Mouse (Mus musculus): ENCODE data around the gene Mettl26. TPM values are rescaled to one million over a fixed set of nuclear protein-coding genes. Genes with fewer than 3 reads are reported as not detected.

The Mettl26 gene
- polyA plus RNA-seq, 2 experiments, result 52.0 to 62.9 TPM

DNA sequence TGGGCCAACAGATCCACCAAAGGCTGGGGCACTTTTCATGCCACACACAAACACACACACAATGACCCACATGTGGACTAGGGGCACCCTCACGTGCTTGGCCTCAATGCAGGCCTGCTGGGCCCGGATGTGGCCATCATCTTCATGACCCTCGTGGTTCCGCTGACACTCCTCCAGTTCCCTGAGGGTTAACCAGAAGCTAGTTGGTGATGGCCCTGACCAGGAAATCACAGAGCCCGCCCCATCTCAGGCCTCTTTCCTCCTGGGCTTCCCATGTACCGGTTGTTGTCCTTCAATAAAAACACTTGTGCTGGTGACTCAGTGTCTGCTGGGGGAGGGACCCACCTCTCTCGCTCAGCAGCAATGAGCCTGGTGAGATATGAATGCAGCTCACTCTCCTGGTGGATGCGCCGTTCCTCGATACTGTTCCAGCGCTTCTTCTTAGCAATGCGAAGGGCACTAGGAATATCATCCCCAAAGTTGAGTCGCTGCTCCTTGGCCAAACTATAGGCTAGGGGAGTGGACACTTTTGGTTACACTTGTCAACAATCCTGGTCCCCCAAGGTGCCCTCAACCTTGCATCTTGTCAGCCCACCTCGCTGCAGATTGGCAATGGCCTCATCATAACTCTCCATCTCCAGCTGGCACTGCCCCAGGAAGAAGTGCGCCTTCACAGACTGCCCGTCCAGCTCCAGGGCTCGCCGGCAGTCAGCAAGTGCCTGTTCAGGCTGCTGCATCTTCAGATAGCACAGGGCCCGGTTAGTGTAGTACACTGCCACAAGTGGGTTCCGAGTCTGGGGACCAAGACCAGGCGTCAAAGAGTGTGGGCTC lies 43.2 kb upstream of the Mettl26 start:
- Histone ChIP-seq H3K4me2 (replicated peaks; ENCODE audit: low read depth, low read length, severe bottlenecking) (peak overlapping the region; percentile 91), H3K27ac (replicated peaks; ENCODE audit: low read depth, low read length) (no peak overlapping the region), H3K9me3 (ENCODE audit: control insufficient read depth, low read length) (no peaks in the 10 kb centered on the region), H3K4me1 (ENCODE audit: control insufficient read depth, insufficient read depth, low read length) (peaks cover 50% of the 10 kb centered on the region), H3K4me3 (replicated peaks; ENCODE audit: low read length) (peak overlapping the region; percentile 85), H3K36me3 (ENCODE audit: control insufficient read depth, insufficient read depth, low read length) (peaks cover 44% of the 10 kb centered on the region), H3K27me3 (ENCODE audit: control insufficient read depth, insufficient read depth, low read length) (no peaks in the 10 kb centered on the region), H3K9ac (ENCODE audit: low read depth, low read length, severe bottlenecking) (peak overlapping the region; percentile 77)
- no peak for ATAC-seq (ENCODE audit: low FRiP score, low read depth)
- 60% methylated on average over 21 of the region's 21 CpGs for WGBS
- no peak for TF ChIP-seq POLR2A (IDR thresholded peaks at IDR 0.05; ENCODE audit: borderline replicate concordance, extremely low read depth, insufficient read depth, insufficient read length)
- no peak for DNase-seq (ENCODE audit: low spot score)

DNA sequence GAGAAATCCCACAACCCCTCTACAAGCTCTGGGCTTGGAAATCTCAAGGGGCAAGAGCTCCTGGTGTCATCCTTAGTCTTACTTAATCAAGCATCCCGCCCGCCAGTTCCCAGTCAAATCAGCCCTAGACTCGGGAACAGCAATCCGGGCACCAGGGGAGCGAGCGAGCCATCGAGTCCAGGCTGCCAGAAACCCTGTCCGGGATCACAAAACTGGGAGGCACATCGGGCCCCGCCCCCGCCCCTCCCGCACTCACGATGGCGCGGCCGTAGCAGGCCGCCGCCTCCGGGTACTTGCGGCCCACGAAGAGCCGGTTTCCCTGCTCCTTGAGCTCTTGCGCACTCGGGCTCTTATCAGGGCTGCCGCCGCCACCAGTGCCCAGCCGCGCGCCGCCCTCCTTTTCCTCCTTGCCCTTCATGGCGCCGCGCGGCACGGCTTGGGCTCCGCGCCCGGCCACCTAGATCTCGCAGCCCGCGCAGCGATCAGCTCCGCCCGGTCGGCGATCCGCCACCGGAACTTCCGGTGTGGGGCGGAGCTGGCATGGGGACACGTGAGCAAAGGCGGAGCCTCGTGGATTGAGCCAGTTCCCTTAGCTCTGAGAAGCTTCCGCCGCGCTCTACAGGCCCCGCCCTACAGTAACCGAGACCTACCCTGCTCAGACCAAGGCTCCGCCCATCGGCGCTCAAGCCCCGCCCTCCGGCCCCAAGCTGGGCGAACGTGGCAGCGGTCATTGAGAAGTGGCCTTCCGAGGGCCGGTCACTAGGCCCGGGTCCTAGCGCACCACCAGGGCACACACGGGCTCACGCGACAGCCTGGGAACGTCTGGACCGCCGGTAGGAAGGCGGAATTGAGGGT lies 42.2 kb upstream of the Mettl26 start:
- peak overlapping the region; percentile 91 for H3K4me2 ChIP-seq (replicated peaks; ENCODE audit: low read depth, low read length, severe bottlenecking)
- ATAC-seq (ENCODE audit: low FRiP score, low read depth), result peak; percentile 92
- no peaks in the 10 kb centered on the region for H3K27me3 ChIP-seq (ENCODE audit: control insufficient read depth, insufficient read depth, low read length)
- under 1% methylated on average over 46 of the region's 77 CpGs for WGBS
- peak; percentile 99 for DNase-seq (ENCODE audit: low spot score)
- H3K27ac ChIP-seq (replicated peaks; ENCODE audit: low read depth, low read length), result peak overlapping the region; percentile 89
- H3K4me3 ChIP-seq (replicated peaks; ENCODE audit: low read length), result peak overlapping the region; percentile 85
- H3K36me3 ChIP-seq (ENCODE audit: control insufficient read depth, insufficient read depth, low read length), result peaks cover 38% of the 10 kb centered on the region
- peaks cover 58% of the 10 kb centered on the region for H3K4me1 ChIP-seq (ENCODE audit: control insufficient read depth, insufficient read depth, low read length)
- peak overlapping the region; percentile 77 for H3K9ac ChIP-seq (ENCODE audit: low read depth, low read length, severe bottlenecking)
- TF ChIP-seq POLR2A (IDR thresholded peaks at IDR 0.05; ENCODE audit: borderline replicate concordance, extremely low read depth, insufficient read depth, insufficient read length), result peak; percentile 74; the same call in 1 of the 2 replicates
- no peaks in the 10 kb centered on the region for H3K9me3 ChIP-seq (ENCODE audit: control insufficient read depth, low read length)

GRCm38 (mm10) chr17:25833291-25833663 lies 41.6 kb upstream of the Mettl26 start, which contains the start of gene Stub1:
Gene Stub1, minus strand, starts transcription at chr17:25833404.
- no peaks in the 10 kb centered on the region for H3K9me3 ChIP-seq (ENCODE audit: control insufficient read depth, low read length)
- DNase-seq (ENCODE audit: low spot score), result peak; percentile 89
- H3K4me1 ChIP-seq (ENCODE audit: control insufficient read depth, insufficient read depth, low read length), result peaks cover 56% of the 10 kb centered on the region

DNA sequence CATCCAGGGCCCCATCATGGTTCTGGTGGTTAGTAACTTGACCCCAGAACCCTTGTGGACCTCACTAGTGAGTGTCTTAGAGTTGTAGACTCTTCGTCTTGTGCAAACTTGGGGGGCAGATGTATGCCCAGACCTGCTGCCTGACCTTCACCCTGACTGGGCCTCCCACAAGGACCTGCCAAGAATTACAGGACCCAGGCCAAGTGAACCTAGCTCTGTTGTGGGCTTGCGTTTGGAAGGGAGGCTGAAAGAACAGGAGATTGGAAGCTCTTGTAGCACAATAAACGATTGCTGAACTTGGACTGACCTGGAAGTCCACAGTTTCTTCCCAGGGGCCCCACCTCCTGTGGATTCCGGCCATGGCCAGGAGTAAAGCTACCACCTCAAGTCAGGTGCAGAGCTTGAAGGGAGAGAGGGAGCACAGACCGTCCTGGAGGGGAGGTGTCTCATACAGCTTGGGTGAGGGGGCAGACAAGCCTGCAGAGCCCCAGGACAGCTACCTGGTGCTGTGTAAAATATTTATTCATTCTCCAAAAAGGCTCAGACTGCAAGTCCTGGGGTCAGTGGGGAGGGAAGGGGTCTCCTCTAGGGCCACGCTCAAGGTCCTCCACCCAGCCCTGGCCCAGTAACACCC lies 40.8 kb upstream of the Mettl26 start:
- no peaks in the 10 kb centered on the region for H3K9me3 ChIP-seq (ENCODE audit: control insufficient read depth, low read length)
- H3K4me3 ChIP-seq (replicated peaks; ENCODE audit: low read length), result peak overlapping the region; percentile 85
- 34% methylated on average over 6 of the region's 6 CpGs for WGBS
- H3K4me1 ChIP-seq (ENCODE audit: control insufficient read depth, insufficient read depth, low read length), result peaks cover 52% of the 10 kb centered on the region
- H3K36me3 ChIP-seq (ENCODE audit: control insufficient read depth, insufficient read depth, low read length), result peaks cover 42% of the 10 kb centered on the region
- DNase-seq (ENCODE audit: low spot score), result no peak
- H3K4me2 ChIP-seq (replicated peaks; ENCODE audit: low read depth, low read length, severe bottlenecking), result peak overlapping the region; percentile 91
- peak overlapping the region; percentile 89; the same call in 1 of the 2 replicates for H3K27ac ChIP-seq (replicated peaks; ENCODE audit: low read depth, low read length)
- ATAC-seq (ENCODE audit: low FRiP score, low read depth), result no peak
- no peak for TF ChIP-seq POLR2A (IDR thresholded peaks at IDR 0.05; ENCODE audit: borderline replicate concordance, extremely low read depth, insufficient read depth, insufficient read length)
- H3K9ac ChIP-seq (ENCODE audit: low read depth, low read length, severe bottlenecking), result peak overlapping the region; percentile 77
- H3K27me3 ChIP-seq (ENCODE audit: control insufficient read depth, insufficient read depth, low read length), result no peaks in the 10 kb centered on the region

More at GRCm38 (mm10) chr17:25833291-25833663, 41.6 kb upstream of the Mettl26 start, which contains the start of gene Stub1:
- Histone ChIP-seq H3K4me3 (replicated peaks; ENCODE audit: low read length) (peak within 1 kb of the TSS; percentile 85), H3K4me2 (replicated peaks; ENCODE audit: low read depth, low read length, severe bottlenecking) (peak within 1 kb of the TSS; percentile 91), H3K36me3 (ENCODE audit: control insufficient read depth, insufficient read depth, low read length) (peaks cover 38% of the 10 kb centered on the region), H3K27me3 (ENCODE audit: control insufficient read depth, insufficient read depth, low read length) (no peaks in the 10 kb centered on the region), H3K27ac (replicated peaks; ENCODE audit: low read depth, low read length) (peak within 1 kb of the TSS; percentile 89), H3K9ac (ENCODE audit: low read depth, low read length, severe bottlenecking) (peak within 1 kb of the TSS; percentile 77)
- ATAC-seq (ENCODE audit: low FRiP score, low read depth), result peak; percentile 66
- no peak for TF ChIP-seq POLR2A (IDR thresholded peaks at IDR 0.05; ENCODE audit: borderline replicate concordance, extremely low read depth, insufficient read depth, insufficient read length)
- whole genome bisulfite sequencing, result 0% methylated on average over 24 of the region's 24 CpGs

All from limb, embryonic 14.5 days (tissue).